Mouse (Mus musculus): ENCODE data around the gene Stk32b. TPM values are rescaled to one million over a fixed set of nuclear protein-coding genes. Genes with fewer than 3 reads are reported as not detected.

Gene Stk32b
- polyA plus RNA-seq, 1 experiment from 2014 or later = 0.19 TPM

DNA sequence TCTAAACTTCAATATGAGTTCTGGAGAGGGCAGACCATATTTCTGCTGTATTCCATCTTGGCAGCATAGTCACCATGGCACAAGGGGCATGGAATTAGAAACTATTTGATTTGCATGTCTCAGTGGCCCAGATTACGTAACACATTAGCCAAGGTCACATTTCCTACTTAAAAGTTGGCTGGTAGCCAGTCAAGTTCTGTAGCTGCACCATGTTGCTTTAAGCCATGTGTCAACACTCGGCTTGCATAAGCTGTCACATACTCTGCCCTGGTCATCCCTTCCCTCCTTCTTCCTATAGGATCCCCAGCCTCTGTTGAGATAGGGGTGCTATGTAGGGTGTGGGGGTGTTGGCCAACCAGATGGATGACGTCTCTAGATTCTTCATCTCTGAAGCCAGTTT, 196.5 kb downstream of the Stk32b start:
- H3K9me3 ChIP-seq (ENCODE audit: control insufficient read depth, low read length) = no peaks in the 10 kb centered on the region
- no peaks in the 10 kb centered on the region for H3K36me3 ChIP-seq (ENCODE audit: control insufficient read depth, insufficient read depth, low read length)
- 69% methylated on average over 3 of the region's 3 CpGs for WGBS
- H3K27me3 ChIP-seq (replicated peaks; ENCODE audit: control insufficient read depth, insufficient read depth, low read length) = no peaks in the 10 kb centered on the region
- ATAC-seq (replicated peaks; ENCODE audit: low FRiP score, low TSS enrichment, low read depth) = no peak
- H3K9ac ChIP-seq (ENCODE audit: low read length) = no peak overlapping the region
- no peak overlapping the region for H3K27ac ChIP-seq (ENCODE audit: low read depth)
- no peaks in the 10 kb centered on the region for H3K4me1 ChIP-seq (replicated peaks; ENCODE audit: control insufficient read depth, insufficient read depth, low read length)
- no peak overlapping the region for H3K4me3 ChIP-seq (ENCODE audit: low read depth, low read length)
- DNase-seq (ENCODE audit: low spot score) = no peak
- H3K4me2 ChIP-seq (ENCODE audit: low read length) = no peak overlapping the region

DNA sequence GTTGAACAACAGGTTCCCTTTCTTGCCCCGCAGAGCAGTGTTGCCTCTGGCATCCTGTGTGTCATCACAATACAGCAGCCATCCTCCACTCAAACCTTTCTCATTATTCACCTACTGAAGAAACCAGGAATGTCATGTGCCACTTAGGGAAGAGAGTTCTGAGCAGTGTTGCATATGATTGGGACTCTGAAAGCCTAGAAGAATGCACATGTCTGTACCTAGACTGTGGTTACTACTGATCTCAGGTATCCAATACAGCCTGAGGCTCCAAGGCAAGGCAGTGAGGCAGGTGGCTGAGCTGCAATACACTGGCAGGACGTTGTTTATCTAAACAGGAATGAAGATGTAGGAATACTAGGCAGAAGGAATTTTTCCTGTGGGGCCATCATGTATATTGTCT, 204.5 kb downstream of the Stk32b start:
- Histone ChIP-seq H3K36me3 (ENCODE audit: control insufficient read depth, insufficient read depth, low read length) (no peaks in the 10 kb centered on the region), H3K9ac (ENCODE audit: low read length) (no peak overlapping the region), H3K4me2 (ENCODE audit: low read length) (no peak overlapping the region), H3K27me3 (replicated peaks; ENCODE audit: control insufficient read depth, insufficient read depth, low read length) (no peaks in the 10 kb centered on the region), H3K27ac (ENCODE audit: low read depth) (no peak overlapping the region), H3K4me1 (replicated peaks; ENCODE audit: control insufficient read depth, insufficient read depth, low read length) (no peaks in the 10 kb centered on the region), H3K9me3 (ENCODE audit: control insufficient read depth, low read length) (no peaks in the 10 kb centered on the region), H3K4me3 (ENCODE audit: low read depth, low read length) (no peak overlapping the region)
- ATAC-seq (replicated peaks; ENCODE audit: low FRiP score, low TSS enrichment, low read depth) = no peak
- DNase-seq (ENCODE audit: low spot score) = no peak
- 30% methylated on average over 2 of the region's 2 CpGs for WGBS

DNA sequence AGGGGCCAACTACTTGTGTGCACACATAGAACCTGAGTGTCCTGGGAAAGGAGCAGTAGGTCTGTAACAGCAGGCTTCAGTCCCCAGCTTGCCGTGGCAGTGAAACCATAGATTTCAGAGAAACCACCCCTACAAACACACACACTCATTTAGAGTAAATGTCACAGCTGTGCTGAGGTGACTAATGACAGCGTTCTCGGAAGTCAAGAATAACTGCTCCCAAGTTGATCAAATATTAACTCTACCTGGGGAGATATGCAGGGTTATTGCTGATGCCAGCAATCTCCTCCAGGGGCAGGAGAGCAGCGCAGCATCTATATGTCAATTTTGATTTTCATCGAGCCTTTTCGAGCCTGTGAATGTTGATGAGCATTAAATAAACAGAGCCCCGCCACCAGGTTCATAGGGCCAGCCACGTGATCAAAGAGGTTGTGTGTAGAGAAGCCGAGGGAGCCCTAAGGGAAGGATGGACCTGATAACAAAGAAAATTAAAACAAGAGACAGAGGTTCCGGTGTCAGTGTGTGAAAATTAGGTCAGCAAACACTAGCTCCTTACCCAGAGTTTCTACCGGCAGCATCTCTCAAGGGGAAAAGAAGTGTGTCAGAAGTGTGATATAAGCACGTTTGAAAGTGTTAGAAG, 210.0 kb downstream of the Stk32b start:
- Histone ChIP-seq H3K4me1 (replicated peaks; ENCODE audit: control insufficient read depth, insufficient read depth, low read length) (no peaks in the 10 kb centered on the region), H3K27ac (ENCODE audit: low read depth) (no peak overlapping the region), H3K4me2 (ENCODE audit: low read length) (no peak overlapping the region), H3K9me3 (ENCODE audit: control insufficient read depth, low read length) (no peaks in the 10 kb centered on the region), H3K27me3 (replicated peaks; ENCODE audit: control insufficient read depth, insufficient read depth, low read length) (no peaks in the 10 kb centered on the region), H3K4me3 (ENCODE audit: low read depth, low read length) (no peak overlapping the region), H3K36me3 (ENCODE audit: control insufficient read depth, insufficient read depth, low read length) (no peaks in the 10 kb centered on the region), H3K9ac (ENCODE audit: low read length) (no peak overlapping the region)
- 53% methylated on average over 12 of the region's 12 CpGs for WGBS
- no peak for ATAC-seq (replicated peaks; ENCODE audit: low FRiP score, low TSS enrichment, low read depth)
- DNase-seq (ENCODE audit: low spot score) = no peak

DNA sequence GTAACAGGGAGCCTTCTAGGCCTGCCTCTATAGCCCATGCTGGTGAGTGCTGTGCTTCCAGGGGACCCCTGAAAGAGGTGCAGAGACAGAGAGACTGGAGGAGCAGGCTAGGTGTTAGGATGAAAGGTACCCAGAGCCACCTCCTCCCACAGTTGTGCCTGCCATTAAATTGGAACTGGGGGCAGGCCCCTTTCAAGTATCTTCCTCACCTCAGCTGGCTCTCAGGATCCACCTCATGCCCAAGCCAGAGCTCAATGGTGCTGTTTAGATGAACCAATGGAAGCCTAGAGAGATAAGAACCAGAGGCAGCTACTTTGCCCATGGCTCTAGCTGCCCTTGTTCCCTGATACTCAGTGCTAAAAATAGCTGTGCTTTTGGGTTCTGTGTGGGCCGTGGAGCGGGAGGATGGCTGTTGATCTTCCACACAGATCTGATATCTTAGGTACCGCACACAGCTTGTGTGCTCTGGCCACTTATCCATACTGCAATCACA, 221.9 kb downstream of the Stk32b start:
- no peak for ATAC-seq (replicated peaks; ENCODE audit: low FRiP score, low TSS enrichment, low read depth)
- H3K36me3 ChIP-seq (ENCODE audit: control insufficient read depth, insufficient read depth, low read length) = no peaks in the 10 kb centered on the region
- 72% methylated on average over 3 of the region's 3 CpGs for WGBS
- H3K9ac ChIP-seq (ENCODE audit: low read length) = no peak overlapping the region
- no peaks in the 10 kb centered on the region for H3K4me1 ChIP-seq (replicated peaks; ENCODE audit: control insufficient read depth, insufficient read depth, low read length)
- H3K9me3 ChIP-seq (ENCODE audit: control insufficient read depth, low read length) = no peaks in the 10 kb centered on the region
- no peak overlapping the region for H3K4me2 ChIP-seq (ENCODE audit: low read length)
- no peak overlapping the region for H3K27ac ChIP-seq (ENCODE audit: low read depth)
- no peaks in the 10 kb centered on the region for H3K27me3 ChIP-seq (replicated peaks; ENCODE audit: control insufficient read depth, insufficient read depth, low read length)
- no peak for DNase-seq (ENCODE audit: low spot score)
- no peak overlapping the region for H3K4me3 ChIP-seq (ENCODE audit: low read depth, low read length)

DNA sequence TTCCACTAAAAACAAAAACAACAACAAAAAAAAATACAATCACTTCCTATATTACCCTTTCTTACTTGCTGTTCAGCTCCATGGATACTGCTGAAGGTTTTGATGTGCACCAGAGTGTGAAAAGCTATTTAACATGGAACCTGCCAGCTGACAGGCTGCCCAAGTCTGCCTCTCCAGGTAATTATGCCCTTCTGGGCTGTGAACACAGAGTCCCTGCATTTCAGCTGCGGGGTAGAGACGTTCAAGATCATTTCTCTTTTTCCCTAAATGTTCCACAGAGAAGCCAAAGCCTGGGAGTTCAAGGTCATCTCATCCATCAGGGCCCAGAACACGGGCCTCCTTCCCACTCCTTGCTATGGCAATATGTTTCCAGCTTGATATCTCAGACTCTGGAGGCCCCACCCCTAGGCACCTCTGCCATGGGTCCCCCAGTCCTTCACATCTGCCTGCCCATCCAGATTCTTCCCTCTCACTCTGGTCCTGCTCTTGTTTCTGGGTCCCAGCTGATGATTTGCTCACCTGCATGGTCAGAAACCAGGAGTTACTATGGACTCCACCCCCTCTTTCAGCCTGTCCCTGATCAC, 244.9 kb downstream of the Stk32b start:
- H3K9ac ChIP-seq (ENCODE audit: low read length) = no peak overlapping the region
- H3K4me2 ChIP-seq (ENCODE audit: low read length) = no peak overlapping the region
- H3K27me3 ChIP-seq (replicated peaks; ENCODE audit: control insufficient read depth, insufficient read depth, low read length) = no peaks in the 10 kb centered on the region
- DNase-seq (ENCODE audit: low spot score) (no peak), ATAC-seq (replicated peaks; ENCODE audit: low FRiP score, low TSS enrichment, low read depth) (no peak)
- WGBS = 69% methylated on average over 3 of the region's 3 CpGs
- no peaks in the 10 kb centered on the region for H3K4me1 ChIP-seq (replicated peaks; ENCODE audit: control insufficient read depth, insufficient read depth, low read length)
- H3K36me3 ChIP-seq (ENCODE audit: control insufficient read depth, insufficient read depth, low read length) = no peaks in the 10 kb centered on the region
- H3K9me3 ChIP-seq (ENCODE audit: control insufficient read depth, low read length) = no peaks in the 10 kb centered on the region
- H3K27ac ChIP-seq (ENCODE audit: low read depth) = no peak overlapping the region
- no peak overlapping the region for H3K4me3 ChIP-seq (ENCODE audit: low read depth, low read length)

DNA sequence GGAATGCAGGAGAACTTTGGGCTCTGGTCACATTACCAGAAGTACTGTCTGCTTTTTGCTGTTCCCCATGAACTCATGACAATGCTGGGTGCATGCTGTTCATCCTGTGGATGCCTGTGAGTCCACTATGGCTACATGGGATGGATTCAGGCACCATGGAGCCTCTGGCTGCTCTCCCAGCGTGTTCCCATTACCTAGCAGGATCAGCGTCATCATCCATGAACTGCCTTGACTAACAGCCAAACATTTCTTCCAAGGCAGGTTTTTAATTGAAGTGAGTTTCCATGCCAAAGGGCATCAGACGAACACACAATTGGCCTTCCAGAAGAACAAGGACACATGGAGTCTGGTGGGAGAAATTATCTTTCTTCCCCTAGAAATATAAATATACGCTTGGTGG, 245.4 kb downstream of the Stk32b start:
- H3K4me3 ChIP-seq (ENCODE audit: low read depth, low read length) = no peak overlapping the region
- H3K9me3 ChIP-seq (ENCODE audit: control insufficient read depth, low read length) = no peaks in the 10 kb centered on the region
- no peak overlapping the region for H3K4me2 ChIP-seq (ENCODE audit: low read length)
- no peak for ATAC-seq (replicated peaks; ENCODE audit: low FRiP score, low TSS enrichment, low read depth)
- no peaks in the 10 kb centered on the region for H3K27me3 ChIP-seq (replicated peaks; ENCODE audit: control insufficient read depth, insufficient read depth, low read length)
- WGBS = 84% methylated on average over 4 of the region's 4 CpGs
- H3K9ac ChIP-seq (ENCODE audit: low read length) = no peak overlapping the region
- H3K4me1 ChIP-seq (replicated peaks; ENCODE audit: control insufficient read depth, insufficient read depth, low read length) = no peaks in the 10 kb centered on the region
- DNase-seq (ENCODE audit: low spot score) = no peak
- H3K27ac ChIP-seq (ENCODE audit: low read depth) = no peak overlapping the region
- H3K36me3 ChIP-seq (ENCODE audit: control insufficient read depth, insufficient read depth, low read length) = no peaks in the 10 kb centered on the region

DNA sequence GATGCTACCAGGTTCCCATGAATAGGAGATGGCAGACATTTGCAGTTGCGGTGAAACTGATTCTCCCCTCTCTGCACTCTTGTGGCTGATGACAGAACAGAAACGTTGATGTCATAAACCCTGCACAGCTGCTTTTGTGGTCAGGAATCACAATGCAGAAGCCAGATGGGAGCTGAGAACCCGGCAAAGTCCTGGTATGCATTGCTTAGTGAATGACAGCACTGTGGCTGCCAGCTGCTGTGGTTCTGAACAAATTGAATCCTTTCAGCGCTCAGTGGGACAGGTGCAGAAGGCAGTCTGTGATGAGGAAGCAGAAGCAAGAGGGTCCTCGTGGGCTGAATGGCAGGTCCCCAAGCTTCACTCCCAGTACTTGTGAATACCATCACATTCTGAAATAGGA, 247.9 kb downstream of the Stk32b start:
- no peaks in the 10 kb centered on the region for H3K4me1 ChIP-seq (replicated peaks; ENCODE audit: control insufficient read depth, insufficient read depth, low read length)
- H3K4me3 ChIP-seq (ENCODE audit: low read depth, low read length) = no peak overlapping the region
- no peaks in the 10 kb centered on the region for H3K27me3 ChIP-seq (replicated peaks; ENCODE audit: control insufficient read depth, insufficient read depth, low read length)
- no peaks in the 10 kb centered on the region for H3K9me3 ChIP-seq (ENCODE audit: control insufficient read depth, low read length)
- no peak overlapping the region for H3K27ac ChIP-seq (ENCODE audit: low read depth)
- no peak overlapping the region for H3K4me2 ChIP-seq (ENCODE audit: low read length)
- no peak for DNase-seq (ENCODE audit: low spot score)
- H3K9ac ChIP-seq (ENCODE audit: low read length) = no peak overlapping the region
- no peak for ATAC-seq (replicated peaks; ENCODE audit: low FRiP score, low TSS enrichment, low read depth)
- no peaks in the 10 kb centered on the region for H3K36me3 ChIP-seq (ENCODE audit: control insufficient read depth, insufficient read depth, low read length)
- WGBS = 75% methylated on average over 5 of the region's 5 CpGs

DNA sequence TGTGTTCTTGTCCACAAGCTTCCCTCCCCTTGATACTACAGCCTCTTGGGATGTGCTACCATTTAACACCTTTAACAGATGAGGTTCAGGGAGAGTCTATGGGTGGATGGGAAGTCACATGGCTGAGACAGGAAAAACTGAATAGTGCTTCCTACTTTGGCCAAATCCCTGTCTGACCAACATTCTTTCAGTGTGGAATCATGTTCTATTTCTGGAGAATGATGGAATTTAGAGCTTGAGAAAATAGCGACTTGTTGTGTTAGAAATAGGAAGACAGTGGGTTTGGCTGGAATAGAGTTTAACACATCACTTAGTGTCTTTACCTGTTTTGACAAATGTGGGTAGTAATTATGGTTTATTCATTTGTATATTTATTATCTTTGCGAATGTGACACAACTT, 249.3 kb downstream of the Stk32b start:
- H3K27me3 ChIP-seq (replicated peaks; ENCODE audit: control insufficient read depth, insufficient read depth, low read length) = no peaks in the 10 kb centered on the region
- no peaks in the 10 kb centered on the region for H3K9me3 ChIP-seq (ENCODE audit: control insufficient read depth, low read length)
- no peak overlapping the region for H3K4me2 ChIP-seq (ENCODE audit: low read length)
- no peaks in the 10 kb centered on the region for H3K4me1 ChIP-seq (replicated peaks; ENCODE audit: control insufficient read depth, insufficient read depth, low read length)
- H3K9ac ChIP-seq (ENCODE audit: low read length) = no peak overlapping the region
- H3K27ac ChIP-seq (ENCODE audit: low read depth) = no peak overlapping the region
- ATAC-seq (replicated peaks; ENCODE audit: low FRiP score, low TSS enrichment, low read depth) (no peak), DNase-seq (ENCODE audit: low spot score) (no peak)
- WGBS = 75% methylated on average over 2 of the region's 2 CpGs
- no peaks in the 10 kb centered on the region for H3K36me3 ChIP-seq (ENCODE audit: control insufficient read depth, insufficient read depth, low read length)
- no peak overlapping the region for H3K4me3 ChIP-seq (ENCODE audit: low read depth, low read length)

DNA sequence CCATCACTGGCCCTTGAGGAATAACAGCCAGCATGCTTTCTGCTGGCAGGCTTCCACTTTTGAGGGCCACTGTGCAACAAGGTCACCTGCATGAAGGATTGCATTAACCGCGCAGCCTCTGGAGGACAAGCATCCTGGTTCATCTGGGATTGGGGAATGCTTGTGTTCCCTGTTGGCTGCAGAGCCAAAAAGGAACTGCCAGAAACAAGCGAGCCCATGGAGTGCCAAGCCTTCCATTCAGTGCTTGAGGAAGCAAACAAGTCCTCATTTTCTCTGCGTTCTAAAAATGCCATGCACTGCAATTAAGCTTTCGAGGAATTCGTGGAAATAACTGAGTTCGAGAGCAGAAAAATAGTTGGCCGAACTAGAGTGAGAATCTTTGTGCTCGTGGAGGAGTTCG, 251.5 kb downstream of the Stk32b start:
- H3K9me3 ChIP-seq (ENCODE audit: control insufficient read depth, low read length) = no peaks in the 10 kb centered on the region
- no peak for ATAC-seq (replicated peaks; ENCODE audit: low FRiP score, low TSS enrichment, low read depth)

More for the DNA sequence above, 251.5 kb downstream of the Stk32b start:
- Histone ChIP-seq H3K9ac (ENCODE audit: low read length) (no peak overlapping the region), H3K27ac (ENCODE audit: low read depth) (no peak overlapping the region), H3K4me1 (replicated peaks; ENCODE audit: control insufficient read depth, insufficient read depth, low read length) (no peaks in the 10 kb centered on the region), H3K27me3 (replicated peaks; ENCODE audit: control insufficient read depth, insufficient read depth, low read length) (no peaks in the 10 kb centered on the region), H3K4me3 (ENCODE audit: low read depth, low read length) (no peak overlapping the region), H3K36me3 (ENCODE audit: control insufficient read depth, insufficient read depth, low read length) (no peaks in the 10 kb centered on the region), H3K4me2 (ENCODE audit: low read length) (no peak overlapping the region)
- no peak for DNase-seq (ENCODE audit: low spot score)
- WGBS = 91% methylated on average over 10 of the region's 10 CpGs

Data from intestine, embryonic 14.5 days (tissue).